Mouse (Mus musculus): ENCODE results near the gene Sox8.
A peak's percentile ranks its signal among the peaks of the same experiment; 100 is the strongest.

The Sox8 gene

GRCm38 (mm10) chr17:25579332-25580047 is 9.0 kb upstream of the Sox8 start:
- peak; percentile 24 for DNase-seq (ENCODE audit: low read depth, low spot score)

GRCm38 (mm10) chr17:25578920-25579319 is 8.4 kb upstream of the Sox8 start, which contains the start of gene Lmf1:
Lmf1 (plus strand) TSS chr17:25579085.
- peak; percentile 94 for DNase-seq (ENCODE audit: low read depth, low spot score)

GRCm38 (mm10) chr17:25577702-25578101 is 7.2 kb upstream of the Sox8 start:
- no peak for DNase-seq (ENCODE audit: low read depth, low spot score)

GRCm38 (mm10) chr17:25577263-25577662 is 6.8 kb upstream of the Sox8 start:
- DNase-seq (ENCODE audit: low read depth, low spot score): no peak

GRCm38 (mm10) chr17:25576034-25576433 is 5.5 kb upstream of the Sox8 start:
- DNase-seq (ENCODE audit: low read depth, low spot score): no peak

- DNase-seq (ENCODE audit: low read depth, low spot score): no peak
Observed at GRCm38 (mm10) chr17:25575208-25575971, 4.9 kb upstream of the Sox8 start.

- no peak for DNase-seq (ENCODE audit: low read depth, low spot score)
Observed at GRCm38 (mm10) chr17:25571453-25571820, 951 bp upstream of the Sox8 start.

GRCm38 (mm10) chr17:25569833-25570647 is 446 bp downstream of the Sox8 start:
- no peak for DNase-seq (ENCODE audit: low read depth, low spot score)

GRCm38 (mm10) chr17:25568880-25569279 is 1.6 kb downstream of the Sox8 start:
- no peak for DNase-seq (ENCODE audit: low read depth, low spot score)

GRCm38 (mm10) chr17:25568206-25568605 is 2.3 kb downstream of the Sox8 start:
- DNase-seq (ENCODE audit: low read depth, low spot score): no peak

- DNase-seq (ENCODE audit: low read depth, low spot score): peak; percentile 42
Observed at GRCm38 (mm10) chr17:25567745-25568144, 2.7 kb downstream of the Sox8 start.

GRCm38 (mm10) chr17:25567261-25567660 is 3.2 kb downstream of the Sox8 start:
- DNase-seq (ENCODE audit: low read depth, low spot score): no peak

GRCm38 (mm10) chr17:25565860-25566600 is 4.5 kb downstream of the Sox8 start:
- DNase-seq (ENCODE audit: low read depth, low spot score): no peak

- no peak for DNase-seq (ENCODE audit: low read depth, low spot score)
Observed at GRCm38 (mm10) chr17:25565244-25565643, 5.2 kb downstream of the Sox8 start.

- DNase-seq (ENCODE audit: low read depth, low spot score): no peak
Observed at GRCm38 (mm10) chr17:25564481-25564880, 6.0 kb downstream of the Sox8 start.

- no peak for DNase-seq (ENCODE audit: low read depth, low spot score)
Observed at GRCm38 (mm10) chr17:25561223-25562028, 9.1 kb downstream of the Sox8 start.

GRCm38 (mm10) chr17:25560554-25561222 is 9.8 kb downstream of the Sox8 start:
- no peak for DNase-seq (ENCODE audit: low read depth, low spot score)

GRCm38 (mm10) chr17:25559634-25560033 is 10.9 kb downstream of the Sox8 start:
- no peak for DNase-seq (ENCODE audit: low read depth, low spot score)

GRCm38 (mm10) chr17:25556630-25557354 is 13.7 kb downstream of the Sox8 start:
- no peak for DNase-seq (ENCODE audit: low read depth, low spot score)

All from skeletal muscle tissue, adult 2 months (tissue).